Mouse (Mus musculus): ENCODE measurements around the gene Gng3.

Gng3 gene

DNA sequence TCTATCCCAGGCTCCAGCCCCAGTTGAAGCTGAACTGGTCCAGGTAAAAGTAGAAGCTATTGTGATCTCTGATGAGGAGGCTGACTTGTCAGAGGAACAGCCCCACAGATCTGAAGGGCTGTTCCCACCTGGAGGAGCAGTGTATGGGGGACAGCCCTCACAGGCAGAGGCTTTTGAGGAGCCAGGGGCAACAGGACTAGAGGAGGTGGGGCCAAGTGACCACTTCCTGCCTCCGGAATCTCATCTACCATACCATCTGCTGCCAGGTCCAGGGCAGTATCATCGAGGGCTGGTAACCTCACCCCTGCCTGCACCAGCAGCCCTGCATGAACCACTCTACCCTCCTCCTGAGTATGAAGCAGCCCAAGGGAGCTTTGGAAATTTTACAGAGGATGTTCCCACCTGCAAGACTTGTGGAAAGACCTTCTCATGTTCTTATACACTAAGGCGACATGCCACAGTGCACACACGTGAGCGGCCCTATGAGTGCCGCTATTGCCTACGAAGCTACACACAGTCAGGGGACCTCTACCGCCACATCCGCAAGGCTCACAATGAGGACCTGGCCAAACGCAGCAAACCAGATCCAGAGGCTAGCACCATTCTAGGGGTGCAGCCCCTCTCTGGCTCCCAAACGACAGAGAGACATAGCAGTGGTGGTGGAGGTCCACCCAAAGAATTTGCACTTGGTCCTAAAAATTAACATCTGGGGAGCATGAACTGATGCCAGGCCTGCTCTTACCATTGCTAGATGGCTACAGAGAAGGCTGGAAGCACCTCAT, 34.9 kb downstream of the Gng3 start:
- DNase-seq = no peak

DNA sequence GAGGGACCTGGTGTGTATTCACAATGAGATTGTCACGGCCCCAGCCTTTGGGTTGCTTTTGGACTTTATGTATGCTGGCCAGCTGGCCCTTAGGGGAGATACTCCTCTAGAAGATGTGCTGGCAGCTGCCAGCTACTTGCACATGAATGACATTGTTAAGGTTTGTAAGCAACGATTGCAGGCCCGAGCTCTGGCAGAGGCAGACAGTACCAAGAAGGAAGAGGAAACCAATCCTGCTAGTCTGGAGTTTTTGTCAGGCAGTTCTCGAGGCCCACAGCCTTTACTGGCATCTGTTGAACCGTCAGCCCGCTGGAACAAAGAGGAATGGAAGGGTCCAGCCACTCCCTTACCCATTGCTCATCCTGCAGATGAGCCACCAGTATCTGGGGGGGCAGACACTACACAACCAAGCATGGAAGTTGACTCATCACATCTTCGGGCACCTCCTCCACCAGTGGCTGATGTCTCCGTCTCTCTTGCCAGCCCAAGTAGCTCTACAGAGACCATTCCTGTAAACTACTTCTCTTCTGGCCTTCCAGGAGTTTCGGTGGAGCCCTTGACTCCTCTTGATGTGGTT, 35.7 kb downstream of the Gng3 start:
- no peak for DNase-seq

DNA sequence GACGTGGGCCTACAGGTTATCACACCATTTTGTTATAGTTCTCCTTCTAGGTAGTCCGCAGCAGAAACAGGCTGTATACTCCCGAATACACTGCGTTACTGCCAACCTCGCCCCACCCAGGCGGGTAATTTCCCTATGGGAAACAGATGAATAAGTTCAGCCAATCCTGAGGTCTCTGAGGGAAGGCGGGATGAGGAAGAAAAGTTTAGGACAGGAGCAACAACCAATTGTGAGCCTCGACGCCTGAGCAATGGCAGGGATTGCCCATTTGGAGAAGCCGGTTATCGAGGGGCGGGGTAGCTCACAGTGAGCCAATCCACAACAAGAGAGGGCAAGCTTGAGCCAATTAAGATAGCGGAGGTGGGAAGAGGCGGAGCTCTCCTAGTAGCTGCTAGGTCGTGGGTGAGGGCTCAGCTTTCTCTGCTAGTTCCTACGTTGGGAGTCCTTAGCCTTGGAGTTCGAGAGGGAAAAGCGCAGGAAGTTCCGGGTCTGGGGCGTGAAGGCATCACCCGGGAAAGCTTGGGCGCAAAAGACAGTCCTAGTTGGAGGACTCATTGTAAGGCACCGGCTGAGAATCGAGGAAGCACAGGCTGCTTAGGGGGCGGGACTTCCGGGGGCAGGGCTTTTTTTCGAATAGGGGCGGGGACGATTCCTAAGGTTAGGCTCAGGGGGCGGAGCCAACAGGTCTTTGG, 36.7 kb downstream of the Gng3 start, which contains the start of gene Zbtb3:
TSS of gene Zbtb3 (plus strand) at position 426 of the 692 bp plus-strand sequence.
- DNase-seq = peak; percentile 80

DNA sequence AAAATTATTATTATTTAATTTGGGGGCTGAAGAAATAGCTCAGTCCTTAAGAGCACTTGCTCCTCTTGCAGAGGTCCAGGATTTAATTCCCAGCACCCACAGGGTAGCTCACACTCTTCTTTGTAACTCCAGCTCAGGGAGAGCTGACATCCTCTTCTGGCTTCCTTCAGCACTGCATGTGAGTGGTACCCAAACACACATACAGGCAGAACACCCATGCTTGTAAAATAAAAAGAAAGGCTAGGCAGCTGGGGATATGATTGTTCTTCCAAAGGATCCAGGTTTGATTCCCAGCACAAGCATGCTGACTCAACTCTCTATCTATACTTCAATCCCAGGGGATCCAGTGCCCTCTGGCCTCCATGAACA, 40.1 kb downstream of the Gng3 start:
- no peak for DNase-seq

DNA sequence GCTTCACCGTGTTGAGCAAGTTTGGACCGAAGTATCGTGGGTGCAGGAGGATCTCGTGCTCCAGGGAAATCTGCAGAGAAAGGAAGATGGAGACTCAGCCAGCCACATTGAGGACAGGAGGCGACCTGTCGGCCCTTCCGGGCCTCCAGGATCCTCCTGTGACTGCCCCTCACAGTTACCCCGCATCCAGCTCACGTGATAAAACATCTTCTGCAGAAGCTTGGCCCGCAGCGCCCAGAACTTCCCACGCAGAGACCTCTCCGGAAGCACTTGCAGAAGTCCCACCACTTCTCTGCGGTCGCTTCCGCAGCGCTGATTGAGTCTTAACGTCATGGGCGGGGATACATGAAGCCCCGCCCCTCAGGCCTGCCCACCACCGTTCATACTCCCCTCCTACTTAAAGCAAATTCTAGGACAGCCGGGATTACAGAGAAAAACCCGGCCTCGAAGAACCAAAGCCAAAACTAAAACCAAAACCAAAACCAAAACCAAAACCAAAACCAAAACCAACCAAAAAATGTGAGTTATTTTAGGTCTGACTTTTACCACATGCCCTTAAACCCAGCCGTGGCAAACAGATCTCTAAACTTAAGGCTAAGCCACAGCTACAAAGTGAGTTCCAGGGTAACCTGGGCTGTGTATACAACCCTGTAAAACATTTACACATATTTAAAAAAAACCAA, 40.6 kb downstream of the Gng3 start, which contains the start of gene Polr2g:
TSS of gene Polr2g (minus strand) at position 314 of the 683 bp plus-strand sequence.
- peak; percentile 83 for DNase-seq

DNA sequence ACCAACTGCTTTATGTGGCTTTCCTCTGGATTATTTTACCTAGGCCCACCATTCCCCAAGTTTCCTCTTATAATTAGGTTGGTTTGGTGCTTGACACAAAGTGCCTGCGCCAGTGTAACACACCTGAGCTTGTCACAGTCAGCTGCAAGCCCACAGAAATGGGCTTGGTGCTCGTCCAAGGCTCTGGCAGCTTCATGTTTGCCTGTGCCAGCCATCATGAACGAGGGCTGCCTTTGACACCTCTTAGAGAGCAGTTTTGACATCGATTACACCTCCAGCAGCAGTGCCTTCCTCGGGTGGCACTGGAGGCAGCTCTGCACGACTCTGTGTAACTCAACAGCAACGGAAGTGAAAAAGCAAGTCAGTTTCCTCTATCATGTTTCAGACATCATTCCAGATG, 48.8 kb downstream of the Gng3 start:
- DNase-seq = no peak

DNA sequence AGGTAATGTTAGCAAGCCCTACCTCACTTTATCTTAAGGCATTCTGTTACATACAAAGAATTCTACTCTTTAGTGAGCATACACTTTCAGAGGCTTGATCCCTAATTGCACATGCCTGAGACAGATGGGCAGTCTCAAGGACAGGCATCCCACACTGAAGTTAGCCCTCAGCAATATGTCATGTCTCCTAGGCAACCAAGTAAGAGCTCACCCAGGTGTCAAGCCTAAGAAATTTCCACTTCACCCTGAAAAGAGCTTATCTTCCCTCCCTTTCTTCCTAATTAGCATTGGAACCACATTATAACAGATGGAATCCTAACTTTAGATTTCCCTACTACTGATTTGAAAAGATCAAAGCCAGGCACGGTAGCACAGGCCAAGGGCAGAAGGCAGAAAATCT, 49.8 kb downstream of the Gng3 start:
- DNase-seq = no peak

DNA sequence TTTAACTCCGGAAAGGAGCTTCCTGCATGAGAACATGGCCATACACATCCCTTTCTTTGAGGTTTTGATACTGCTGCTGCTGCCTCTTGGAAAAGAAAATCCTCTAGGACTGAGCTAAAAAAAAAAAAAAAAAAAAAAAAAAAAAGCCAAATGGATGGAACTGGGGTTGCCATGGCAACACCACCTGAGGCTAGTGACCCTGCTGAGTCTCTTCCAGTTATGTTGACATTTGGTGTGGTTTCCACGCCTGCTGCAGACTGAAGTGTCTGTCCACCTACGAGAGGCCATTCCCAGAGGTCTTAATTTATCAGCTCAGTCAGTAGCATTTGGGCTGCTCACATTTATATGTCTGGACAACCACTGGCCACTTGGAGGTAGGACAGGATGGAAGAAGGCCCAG, 50.5 kb downstream of the Gng3 start:
- no peak for DNase-seq

Measured in right cerebral cortex, postnatal 4 days (tissue).